Mouse (Mus musculus) activated CD4-positive, CD25-positive, alpha-beta regulatory T cell, adult 4 months (primary cell): ENCODE results near the gene Gm21060. TPM values are rescaled to one million over a fixed set of nuclear protein-coding genes. Genes with fewer than 3 reads are reported as not detected.

Source experiments
- polyA plus RNA-seq, 2 experiments: library from polyadenylated mRNA; unstranded; fragments of 100-300 nt; shearing (Covaris generic); gene quantifications; one replicate each; pipeline ENCODE4 v1.2.1; 2017

Gene Gm21060
- polyA plus RNA-seq, 2 experiments from 2014 or later, result not detected

Other genes starting within 250 kb of the Gm21060 start
- 10 to 100 TPM; 40.6 to 44.0 TPM for gene Zfp950, start 156.2 kb downstream of the Gm21060 start, polyA plus RNA-seq
- gene Gm7102, start 120.8 kb downstream of the Gm21060 start, polyA plus RNA-seq, result not detected
- gene Gm6020, start 113.2 kb downstream of the Gm21060 start, polyA plus RNA-seq, result not detected
- 1 to 10 TPM in 1 of 2 experiments, under 1 TPM in 1; 0.67 to 2.2 TPM for gene Csf2ra, start 68.6 kb downstream of the Gm21060 start, polyA plus RNA-seq